ENCODE assay signal across 8 mouse cellular contexts in genomic region chr12:64968067-64968466, GRCm38 (mm10). TPM values are rescaled to one million over a fixed set of nuclear protein-coding genes. Genes with fewer than 3 reads are reported as not detected.
DNase-seq lines count a peak whose midpoint lies in the region; ATAC-seq and TF ChIP-seq lines count a peak whose summit lies in the region.

No protein-coding gene starts in this region.

- TF ChIP-seq CTCF in kidney, adult 2 months (conservative IDR thresholded peaks at IDR 0.05; ENCODE audit: insufficient read depth, insufficient read length, low read depth, low read length): no peak

- H3K9ac ChIP-seq in hindbrain, embryonic 13.5 days: peak overlapping the region; percentile 94
- peak overlapping the region; percentile 87 for H3K9ac ChIP-seq in midbrain, embryonic 11.5 days (ENCODE audit: low read length)

- no peak for TF ChIP-seq POLR2A in kidney, adult 2 months (IDR thresholded peaks at IDR 0.05; ENCODE audit: low read depth, low read length)

- no peak for ATAC-seq in hindbrain, embryonic 13.5 days (ENCODE audit: low FRiP score)
- no peak for ATAC-seq in midbrain, embryonic 11.5 days (ENCODE audit: low FRiP score)

- peak overlapping the region; percentile 98 for H3K4me2 ChIP-seq in hindbrain, embryonic 13.5 days
- H3K4me2 ChIP-seq in midbrain, embryonic 11.5 days: peak overlapping the region; percentile 90

- peaks cover 2% of the 10 kb centered on the region; the same call in 1 of the 2 replicates for H3K36me3 ChIP-seq in kidney, adult 2 months (ENCODE audit: control insufficient read depth, insufficient read depth, low read length)
- H3K36me3 ChIP-seq in hindbrain, embryonic 13.5 days: no peaks in the 10 kb centered on the region
- H3K36me3 ChIP-seq in midbrain, embryonic 11.5 days (ENCODE audit: control insufficient read depth, insufficient read depth, low read length): no peaks in the 10 kb centered on the region

- H3K4me1 ChIP-seq in kidney, adult 2 months (ENCODE audit: control insufficient read depth, insufficient read depth, low read length): no peaks in the 10 kb centered on the region; the same call in 1 of the 2 replicates
- H3K4me1 ChIP-seq in brown adipose tissue, adult 24 weeks (ENCODE audit: control insufficient read depth, insufficient read depth, insufficient read length, low read length): no peaks in the 10 kb centered on the region; the same call in 1 of the 2 replicates
- peaks cover 63% of the 10 kb centered on the region for H3K4me1 ChIP-seq in hindbrain, embryonic 13.5 days (replicated peaks)
- peaks cover 15% of the 10 kb centered on the region; the same call in 1 of the 2 replicates for H3K4me1 ChIP-seq in midbrain, embryonic 11.5 days (ENCODE audit: control insufficient read depth, insufficient read depth, low read length)

- no peak for DNase-seq in kidney, adult 2 months
- no peak for DNase-seq in kidney, postnatal 25 days
- no peak for DNase-seq in midbrain, embryonic 11.5 days (ENCODE audit: low spot score, missing footprints)
- DNase-seq in thymus, postnatal 36 days: no peak
- no peak for DNase-seq in layer of hippocampus, postnatal 36 days
- DNase-seq in left cerebral cortex, adult 11 months (ENCODE audit: low spot score): no peak

- no peaks in the 10 kb centered on the region for H3K9me3 ChIP-seq in hindbrain, embryonic 13.5 days
- no peaks in the 10 kb centered on the region for H3K9me3 ChIP-seq in midbrain, embryonic 11.5 days (ENCODE audit: control insufficient read depth, low read length)

- no peaks in the 10 kb centered on the region for H3K27me3 ChIP-seq in kidney, adult 2 months (replicated peaks; ENCODE audit: control insufficient read depth, insufficient read depth, low read length)
- no peaks in the 10 kb centered on the region for H3K27me3 ChIP-seq in hindbrain, embryonic 13.5 days
- H3K27me3 ChIP-seq in midbrain, embryonic 11.5 days (ENCODE audit: control insufficient read depth, insufficient read depth, low read length): no peaks in the 10 kb centered on the region

- H3K4me3 ChIP-seq in kidney, adult 2 months (ENCODE audit: insufficient read depth, low read depth, low read length): peak overlapping the region; percentile 18; the same call in 1 of the 2 replicates
- H3K4me3 ChIP-seq in brown adipose tissue, adult 24 weeks (ENCODE audit: insufficient read depth, low read depth, low read length): peak overlapping the region; percentile 84; the same call in 1 of the 2 replicates
- H3K4me3 ChIP-seq in hindbrain, embryonic 13.5 days: peak overlapping the region; percentile 94
- H3K4me3 ChIP-seq in midbrain, embryonic 11.5 days (ENCODE audit: low read depth, low read length): peak overlapping the region; percentile 89

- no peak overlapping the region for H3K27ac ChIP-seq in kidney, adult 2 months (ENCODE audit: insufficient read depth, low read depth, low read length)
- H3K27ac ChIP-seq in brown adipose tissue, adult 24 weeks (replicated peaks; ENCODE audit: low read depth, low read length): no peak overlapping the region
- no peak overlapping the region for H3K27ac ChIP-seq in hindbrain, embryonic 13.5 days
- no peak overlapping the region for H3K27ac ChIP-seq in midbrain, embryonic 11.5 days (ENCODE audit: low read depth, low read length)

- whole genome bisulfite sequencing in kidney, adult 2 months: 0% methylated on average over 2 of the region's 2 CpGs
- WGBS in hindbrain, embryonic 13.5 days: 6% methylated on average over 2 of the region's 2 CpGs
- 4% methylated on average over 2 of the region's 2 CpGs for WGBS in midbrain, embryonic 11.5 days

RNA-seq across cellular contexts. Expression of gene Togaram1, which starts 2.5 kb away (rescaled TPM):
- 4.8 and 5.8 TPM in 2 replicates for polyA plus RNA-seq in kidney, adult 2 months (2012; rRNA removed)
- 5.2 and 5.4 TPM in 2 replicates for polyA plus RNA-seq in brown adipose tissue, adult 24 weeks (2012; ENCODE audit: insufficient read depth, insufficient read length, missing spikeins)
- polyA plus RNA-seq in hindbrain, embryonic 13.5 days (2015; fragmentation: Nextera tagmentation; extraction: Ambion mirVana): 24.1 and 24.7 TPM in 2 replicates
- polyA plus RNA-seq in midbrain, embryonic 11.5 days (2014; fragmentation: Nextera tagmentation; extraction: Ambion mirVana): 27.1 and 30.3 TPM in 2 replicates
- total RNA-seq in layer of hippocampus, postnatal 36 days (2021): 10 to 100 TPM; 55.5 to 56.4 TPM

RNA-seq across cellular contexts. Expression of gene Klhl28, which starts 2.7 kb away (rescaled TPM):
- 1.4 and 2.2 TPM in 2 replicates for polyA plus RNA-seq in kidney, adult 2 months (2012; rRNA removed)
- 3.7 and 5.0 TPM in 2 replicates for polyA plus RNA-seq in brown adipose tissue, adult 24 weeks (2012; ENCODE audit: insufficient read depth, insufficient read length, missing spikeins)
- polyA plus RNA-seq in hindbrain, embryonic 13.5 days (2015; fragmentation: Nextera tagmentation; extraction: Ambion mirVana): 29.0 and 30.4 TPM in 2 replicates
- polyA plus RNA-seq in midbrain, embryonic 11.5 days (2014; fragmentation: Nextera tagmentation; extraction: Ambion mirVana): 19.5 and 19.9 TPM in 2 replicates
- total RNA-seq in layer of hippocampus, postnatal 36 days (2021): 10 to 100 TPM; 26.2 to 26.8 TPM

RNA-seq across cellular contexts. Expression of gene Gm527, which starts 50.4 kb away (rescaled TPM):
- polyA plus RNA-seq in kidney, adult 2 months (2012; rRNA removed): 0.33 and 0.50 TPM in 2 replicates
- 3.7 and 5.3 TPM in 2 replicates for polyA plus RNA-seq in brown adipose tissue, adult 24 weeks (2012; ENCODE audit: insufficient read depth, insufficient read length, missing spikeins)
- 2.4 and 4.9 TPM in 2 replicates for polyA plus RNA-seq in hindbrain, embryonic 13.5 days (2015; fragmentation: Nextera tagmentation; extraction: Ambion mirVana)
- polyA plus RNA-seq in midbrain, embryonic 11.5 days (2014; fragmentation: Nextera tagmentation; extraction: Ambion mirVana): 2.2 and 2.7 TPM in 2 replicates
- total RNA-seq in layer of hippocampus, postnatal 36 days (2021): 10 to 100 TPM; 14.2 to 16.8 TPM

Comparison
In these comparisons a context has a peak if more than half of its experiments do, and no peak if none do; other contexts are left out.
1. H3K4me3 ChIP-seq: peak in every context shown above with its lines; median percentile 94 in hindbrain, embryonic 13.5 days; 89 in midbrain, embryonic 11.5 days; 84 in brown adipose tissue, adult 24 weeks; 18 in kidney, adult 2 months.